Mouse (Mus musculus) ES-Bruce4 (cell line): ENCODE measurements at regions not wholly inside any gene's neighbourhood (a gene's known extent, or its start where the extent isn't known, plus 50 kb on each side); places are given as distances from the start of the nearest gene placed in this dataset.

ENCODE experiments used
- CTCF ChIP-seq: IDR thresholded peaks from one replicate; pipeline ENCODE4 v1.8.1; 2011; ENCODE audit warnings: low read depth, low read length
- EP300 ChIP-seq: IDR thresholded peaks from 2 replicates; pipeline ENCODE4 v1.6.1; 2011; ENCODE audit warnings: low read depth, low read length; ENCODE audit not compliant: insufficient read depth
- POLR2A ChIP-seq: IDR thresholded peaks from one replicate; pipeline ENCODE4 v1.8.1; 2011; ENCODE audit warnings: low read length; ENCODE audit not compliant: insufficient read depth

- TF ChIP-seq POLR2A (no peak), EP300 (no peak), CTCF (no peak)
Observed at GRCm38 (mm10) chr2:115514831-115515428, 66.6 kb upstream of the BC052040 start.
